Mouse (Mus musculus) hindbrain, postnatal 0 days (tissue): Measurements from ENCODE around the gene Mrpl14. TPM values are rescaled to one million over a fixed set of nuclear protein-coding genes. Genes with fewer than 3 reads are reported as not detected.

Experiments used
- ATAC-seq: fragments of 200-750 bp; cut with Nextera tagmentation; 2 replicates; pipeline ENCODE4 v1.8.0; 2017; ENCODE audit warnings: mild to moderate bottlenecking, moderate TSS enrichment, moderate library complexity
- DNase-seq: peaks from one replicate; pipeline ENCODE4 v3.0.0-alpha.2; 2015; ENCODE audit warnings: low spot score
- H3K27ac ChIP-seq: fragments of 300-500 bp; sonication (generic); 2 replicates; pipeline ENCODE4 v1.5.1; 2014; ENCODE audit warnings: mild to moderate bottlenecking
- H3K27me3 ChIP-seq: fragments of 300-500 bp; sonication (generic); 2 replicates; pipeline ENCODE4 v1.6.1; 2014; ENCODE audit warnings: low read length, mixed read lengths; ENCODE audit not compliant: insufficient read depth
- H3K36me3 ChIP-seq: fragments of 300-500 bp; sonication (generic); 2 replicates; pipeline ENCODE4 v1.6.1; 2014; ENCODE audit warnings: low read length, mixed read lengths; ENCODE audit not compliant: insufficient read depth
- H3K4me1 ChIP-seq: fragments of 300-500 bp; sonication (generic); 2 replicates; pipeline ENCODE4 v1.6.1; 2014; ENCODE audit warnings: antibody characterized with exemption, low read length, mixed read lengths; ENCODE audit not compliant: insufficient read depth
- H3K4me2 ChIP-seq: fragments of 300-500 bp; sonication (generic); 2 replicates; pipeline ENCODE4 v1.6.1; 2014; ENCODE audit warnings: low read depth, mild to moderate bottlenecking, low read length, moderate library complexity, mixed read lengths
- H3K4me3 ChIP-seq: fragments of 300-500 bp; sonication (generic); 2 replicates; pipeline ENCODE4 v1.5.1; 2014; ENCODE audit warnings: low read length
- H3K9ac ChIP-seq: fragments of 300-500 bp; sonication (generic); replicated peaks from 2 replicates; pipeline ENCODE4 v1.6.1; 2014; ENCODE audit warnings: mild to moderate bottlenecking, low read length, moderate library complexity, mixed read lengths
- H3K9me3 ChIP-seq: fragments of 300-500 bp; sonication (generic); 2 replicates; pipeline ENCODE4 v1.6.1; 2016; ENCODE audit warnings: low read length, mixed read lengths
- CTCF ChIP-seq: IDR thresholded peaks from 2 replicates; pipeline ENCODE4 v1.5.1; 2016; ENCODE audit warnings: antibody characterized with exemption, control low read depth, low read depth
- WGBS: fragments of 180-500 bp; shearing (Covaris S2); extraction: QIAGEN DNeasy Blood & Tissue Kit; methylation state at CpG from one replicate; pipeline ENCODE4 v1.1.7; 2014; 5-methylcytosine and 5-hydroxymethylcytosine counted together
- polyA plus RNA-seq: library from polyadenylated mRNA; unstranded; fragments of >200 nt; fragmentation: Nextera tagmentation; extraction: Ambion mirVana; gene quantifications from 2 replicates; pipeline ENCODE4 v1.2.1, GENCODE M21; 2015
- total RNA-seq: library from RNA; depleted of rRNA; stranded (reverse); fragments of >200 nt; gene quantifications from 2 replicates; pipeline ENCODE4 v1.2.3, GENCODE M21; 2014

Gene Mrpl14
- total and polyA plus RNA-seq, 2 experiments from 2014 or later: 58.7 to 117 TPM

GRCm38 (mm10) chr17:45672598-45672997, 13.5 kb upstream of the Mrpl14 start:
- WGBS: 93% methylated on average over 2 of the region's 2 CpGs
- Histone ChIP-seq H3K27me3 (no peaks in the 10 kb centered on the region), H3K4me2 (no peak overlapping the region), H3K9ac (no peak overlapping the region), H3K36me3 (peaks cover 63% of the 10 kb centered on the region), H3K4me1 (no peaks in the 10 kb centered on the region), H3K27ac (no peak overlapping the region), H3K4me3 (no peak overlapping the region), H3K9me3 (no peaks in the 10 kb centered on the region)
- no peak for DNase-seq
- TF ChIP-seq CTCF: no peak
- ATAC-seq: no peak

GRCm38 (mm10) chr17:45678106-45678505, 8.0 kb upstream of the Mrpl14 start:
- H3K9ac ChIP-seq: no peak overlapping the region
- H3K27ac ChIP-seq: no peak overlapping the region
- WGBS: 31% methylated on average over 7 of the region's 7 CpGs
- ATAC-seq (no peak), DNase-seq (peak; percentile 63)
- H3K27me3 ChIP-seq: no peaks in the 10 kb centered on the region
- peak; percentile 92 for TF ChIP-seq CTCF
- H3K9me3 ChIP-seq: no peaks in the 10 kb centered on the region
- no peak overlapping the region for H3K4me2 ChIP-seq
- no peak overlapping the region for H3K4me3 ChIP-seq
- peaks cover 41% of the 10 kb centered on the region for H3K36me3 ChIP-seq
- H3K4me1 ChIP-seq: peaks cover 8% of the 10 kb centered on the region; the same call in 1 of the 2 replicates

- no peaks in the 10 kb centered on the region for H3K9me3 ChIP-seq
- peak overlapping the region; percentile 77 for H3K27ac ChIP-seq
- DNase-seq (peak; percentile 90), ATAC-seq (peak; percentile 89)
- TF ChIP-seq CTCF: no peak
- H3K4me3 ChIP-seq: peak overlapping the region; percentile 14; the same call in 1 of the 2 replicates
- no peaks in the 10 kb centered on the region for H3K27me3 ChIP-seq
- H3K4me2 ChIP-seq: peak overlapping the region; percentile 48
- H3K36me3 ChIP-seq: peaks cover 23% of the 10 kb centered on the region
- WGBS: 47% methylated on average over 8 of the region's 8 CpGs
- peaks cover 15% of the 10 kb centered on the region for H3K4me1 ChIP-seq
- peak overlapping the region; percentile 40 for H3K9ac ChIP-seq
These were observed 5.6 kb upstream of the Mrpl14 start for GRCm38 (mm10) chr17:45680391-45680980.

GRCm38 (mm10) chr17:45681588-45681987, 4.5 kb upstream of the Mrpl14 start:
- H3K27me3 ChIP-seq: no peaks in the 10 kb centered on the region
- no peak overlapping the region for H3K9ac ChIP-seq
- no peak overlapping the region for H3K27ac ChIP-seq
- no peaks in the 10 kb centered on the region for H3K9me3 ChIP-seq
- H3K4me3 ChIP-seq: no peak overlapping the region
- DNase-seq (peak; percentile 40), ATAC-seq (no peak)
- 100% methylated on average over 1 of the region's 1 CpGs for WGBS
- H3K4me2 ChIP-seq: no peak overlapping the region
- peaks cover 16% of the 10 kb centered on the region for H3K36me3 ChIP-seq
- peaks cover 15% of the 10 kb centered on the region for H3K4me1 ChIP-seq
- peak; percentile 64 for TF ChIP-seq CTCF

- TF ChIP-seq CTCF: no peak
- WGBS: 92% methylated on average over 4 of the region's 4 CpGs
- ATAC-seq (no peak), DNase-seq (no peak)
- Histone ChIP-seq H3K4me3 (no peak overlapping the region), H3K9me3 (no peaks in the 10 kb centered on the region), H3K9ac (no peak overlapping the region), H3K27me3 (no peaks in the 10 kb centered on the region), H3K4me2 (no peak overlapping the region), H3K27ac (no peak overlapping the region), H3K36me3 (peaks cover 8% of the 10 kb centered on the region), H3K4me1 (peaks cover 27% of the 10 kb centered on the region)
These were observed 3.3 kb upstream of the Mrpl14 start for GRCm38 (mm10) chr17:45682843-45683242.

GRCm38 (mm10) chr17:45684667-45685131, 1.4 kb upstream of the Mrpl14 start:
- 25% methylated on average over 14 of the region's 14 CpGs for WGBS

More at GRCm38 (mm10) chr17:45684667-45685131, 1.4 kb upstream of the Mrpl14 start:
- Histone ChIP-seq H3K9ac (peak overlapping the region; percentile 92), H3K4me2 (peak overlapping the region; percentile 82), H3K9me3 (no peaks in the 10 kb centered on the region), H3K4me1 (peaks cover 28% of the 10 kb centered on the region), H3K36me3 (no peaks in the 10 kb centered on the region), H3K4me3 (peak overlapping the region; percentile 94), H3K27ac (peak overlapping the region; percentile 88), H3K27me3 (no peaks in the 10 kb centered on the region)
- no peak for TF ChIP-seq CTCF
- ATAC-seq: no peak
- peak; percentile 36 for DNase-seq
